Mouse (Mus musculus) G1E (cell line): Measurements from ENCODE around the gene Donson. TPM values are rescaled to one million over a fixed set of nuclear protein-coding genes. Genes with fewer than 3 reads are reported as not detected.

Experiments used
- ATAC-seq: 2 replicates; pipeline ENCODE4 v1.8.0; 2016; ENCODE audit warnings: mild to moderate bottlenecking; ENCODE audit not compliant: insufficient number of reproducible peaks, poor library complexity, low FRiP score, severe bottlenecking; ENCODE audit errors: extremely low read depth
- DNase-seq: peaks from one replicate; pipeline ENCODE4 v3.0.0; 2012; ENCODE audit warnings: low spot score
- H3K27me3 ChIP-seq: 2 replicates; pipeline ENCODE4 v1.6.1; 2012; ENCODE audit warnings: mild to moderate bottlenecking, low read length, inconsistent platforms; ENCODE audit not compliant: insufficient read depth
- H3K36me3 ChIP-seq: replicated peaks from 2 replicates; pipeline ENCODE3; 2012; ENCODE audit warnings: mild to moderate bottlenecking, inconsistent platforms
- H3K4me1 ChIP-seq: 2 replicates; pipeline ENCODE4 v1.6.1; 2012; ENCODE audit warnings: low read depth, low read length, inconsistent platforms, mixed read lengths; ENCODE audit not compliant: insufficient read depth
- H3K4me3 ChIP-seq: 2 replicates; pipeline ENCODE4 v1.5.1; 2012; ENCODE audit warnings: low read depth, mild to moderate bottlenecking, inconsistent platforms, low read length, moderate library complexity, mixed read lengths
- H3K9me3 ChIP-seq: replicated peaks from 2 replicates; pipeline ENCODE4 v1.6.1; 2012; ENCODE audit warnings: inconsistent platforms
- CTCF ChIP-seq: IDR thresholded peaks from 2 replicates; pipeline ENCODE4 v1.5.1; 2012; ENCODE audit warnings: low read depth, low read length, inconsistent platforms, mixed read lengths
- GATA1 ChIP-seq: IDR thresholded peaks from 2 replicates; pipeline ENCODE4 v1.6.1; 2012; ENCODE audit warnings: borderline replicate concordance, low read length, inconsistent platforms, mixed read lengths
- GATA2 ChIP-seq: IDR thresholded peaks from 2 replicates; pipeline ENCODE4 v1.6.1; 2012; ENCODE audit warnings: low read depth, low read length, inconsistent platforms, borderline replicate concordance
- POLR2AphosphoS5 ChIP-seq: IDR thresholded peaks from 2 replicates; pipeline ENCODE4 v1.6.1; 2012; ENCODE audit warnings: low read depth, low read length, inconsistent platforms; ENCODE audit not compliant: insufficient replicate concordance
- TAL1 ChIP-seq: conservative IDR thresholded peaks from 2 replicates; pipeline ENCODE4 v1.6.1; 2012; ENCODE audit warnings: low read depth, low read length, inconsistent platforms, mixed read lengths
- polyA plus RNA-seq: library from polyadenylated mRNA; stranded (reverse); fragments of >175 nt; gene quantifications from 2 replicates; pipeline ENCODE4 v1.2.3, GENCODE M21; 2012
- total RNA-seq, 2 experiments: library from RNA; stranded (forward) in 1 of 2; stranded (reverse) in 1 of 2; fragments of 200-1000 nt in 1 of 2; fragments of >200 nt in 1 of 2; fragmentation: Nextera tagmentation in 1 of 2; gene quantifications; 2 replicates each; pipeline ENCODE4 v1.2.3; 2014 to 2017

The Donson gene
- total and polyA plus RNA-seq, 3 experiments = 18.9 to 80.4 (median 37.6) TPM

GRCm38 (mm10) chr16:91695108-91695755, 6.7 kb upstream of the Donson start:
- H3K27me3 ChIP-seq = no peaks in the 10 kb centered on the region
- DNase-seq = no peak
- peaks cover 72% of the 10 kb centered on the region for H3K36me3 ChIP-seq
- H3K4me3 ChIP-seq = no peak overlapping the region
- no peak for TF ChIP-seq CTCF
- no peak for TF ChIP-seq TAL1
- no peak for TF ChIP-seq GATA1
- no peak for TF ChIP-seq POLR2AphosphoS5
- no peak for TF ChIP-seq GATA2
- peaks cover 20% of the 10 kb centered on the region for H3K4me1 ChIP-seq
- no peak for ATAC-seq
- no peaks in the 10 kb centered on the region for H3K9me3 ChIP-seq

DNA sequence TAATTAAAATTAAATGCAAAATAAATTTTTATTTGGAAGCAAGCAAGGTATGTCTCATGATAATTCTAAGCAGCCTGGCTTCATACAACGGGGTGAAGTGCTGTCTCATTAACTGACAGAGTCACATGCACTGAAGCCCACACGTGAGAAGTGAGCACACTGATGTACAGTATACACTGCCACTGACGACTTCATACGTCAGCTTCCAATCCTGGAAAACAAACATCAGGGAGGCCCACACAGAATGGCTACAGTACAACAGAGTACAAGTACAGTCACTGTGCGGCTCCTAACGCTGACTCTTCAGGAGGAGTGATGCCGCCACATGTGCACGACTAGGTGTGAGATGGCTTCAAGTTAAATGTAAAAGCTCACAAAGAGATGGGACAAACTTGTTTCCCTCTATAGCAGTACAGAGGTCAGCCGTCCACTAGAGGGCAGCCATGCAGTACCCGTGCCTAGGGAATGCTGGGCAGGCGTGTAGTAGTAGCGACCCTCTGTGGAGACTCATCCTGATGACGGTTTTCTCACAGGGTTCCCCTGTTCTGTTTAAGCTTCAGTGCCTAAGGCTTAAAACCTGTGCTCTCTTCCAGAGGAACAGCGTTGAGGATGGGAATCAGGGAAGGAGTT, 6.0 kb upstream of the Donson start:
- peaks cover 26% of the 10 kb centered on the region for H3K4me1 ChIP-seq
- no peaks in the 10 kb centered on the region for H3K9me3 ChIP-seq
- H3K27me3 ChIP-seq = no peaks in the 10 kb centered on the region
- TF ChIP-seq CTCF = peak; percentile 74
- TF ChIP-seq GATA1 = no peak
- ATAC-seq = peak; percentile 77
- no peak overlapping the region for H3K4me3 ChIP-seq
- H3K36me3 ChIP-seq = peaks cover 72% of the 10 kb centered on the region
- peak; percentile 71 for DNase-seq

DNA sequence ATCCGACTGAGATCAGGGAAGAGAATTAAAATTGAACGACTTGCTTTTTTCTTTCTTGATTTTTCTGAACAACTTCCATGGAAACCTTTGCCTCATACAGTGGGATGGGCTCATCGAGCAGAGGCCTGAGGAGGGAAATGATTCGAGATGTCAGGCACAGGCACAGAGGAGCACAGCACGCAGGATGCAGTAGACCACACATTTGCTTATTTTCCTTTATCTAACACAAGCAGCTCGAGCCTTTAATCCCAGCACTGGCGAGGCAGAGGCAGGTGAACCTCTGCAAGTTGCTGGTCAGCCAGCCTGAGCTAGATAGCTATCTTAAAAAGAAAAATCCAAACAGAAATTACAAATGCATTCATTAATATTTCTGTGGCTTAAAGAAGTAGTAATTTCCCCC, 1.2 kb upstream of the Donson start:
- Histone ChIP-seq H3K9me3 (no peaks in the 10 kb centered on the region), H3K4me3 (peak overlapping the region; percentile 93; the same call in 1 of the 2 replicates)

GRCm38 (mm10) chr16:91688023-91688618, 449 bp downstream of the Donson start:
- H3K4me3 ChIP-seq = peak overlapping the region; percentile 93
- peaks cover 63% of the 10 kb centered on the region for H3K36me3 ChIP-seq
- H3K27me3 ChIP-seq = no peaks in the 10 kb centered on the region
- H3K4me1 ChIP-seq = peaks cover 44% of the 10 kb centered on the region
- DNase-seq = peak; percentile 12
- ATAC-seq = no peak
- TF ChIP-seq CTCF = no peak
- TF ChIP-seq GATA2 = no peak
- no peak for TF ChIP-seq GATA1
- no peak for TF ChIP-seq TAL1
- TF ChIP-seq POLR2AphosphoS5 = no peak
- no peaks in the 10 kb centered on the region for H3K9me3 ChIP-seq

More for the DNA sequence above, 1.2 kb upstream of the Donson start:
- Histone ChIP-seq H3K27me3 (no peaks in the 10 kb centered on the region), H3K4me1 (peaks cover 49% of the 10 kb centered on the region), H3K36me3 (peaks cover 59% of the 10 kb centered on the region)
- no peak for TF ChIP-seq GATA2
- TF ChIP-seq TAL1 = peak; percentile 23; the same call in 1 of the 2 replicates
- TF ChIP-seq CTCF = no peak
- no peak for TF ChIP-seq POLR2AphosphoS5
- no peak for TF ChIP-seq GATA1
- ATAC-seq (peak; percentile 46), DNase-seq (no peak)

DNA sequence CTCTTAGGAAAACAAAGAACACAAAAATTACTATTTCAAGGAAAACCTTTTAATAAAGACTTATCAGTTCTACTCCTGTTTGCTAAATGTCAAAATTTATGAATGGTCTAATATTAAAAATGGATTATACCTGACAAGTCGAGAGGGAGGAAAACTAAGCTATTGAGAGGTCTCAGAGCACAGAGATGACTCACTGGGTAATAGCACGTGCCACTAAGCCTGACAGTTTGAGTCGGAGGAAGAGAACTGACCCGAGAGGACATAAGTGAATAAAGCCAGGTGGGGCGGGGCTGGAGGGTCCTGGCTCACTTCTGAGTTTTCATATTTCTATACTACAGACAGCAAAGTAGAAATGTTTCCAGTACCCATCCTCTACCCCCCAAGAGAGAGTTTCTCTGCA, 2.2 kb downstream of the Donson start:
- H3K4me3 ChIP-seq = no peak overlapping the region

DNA sequence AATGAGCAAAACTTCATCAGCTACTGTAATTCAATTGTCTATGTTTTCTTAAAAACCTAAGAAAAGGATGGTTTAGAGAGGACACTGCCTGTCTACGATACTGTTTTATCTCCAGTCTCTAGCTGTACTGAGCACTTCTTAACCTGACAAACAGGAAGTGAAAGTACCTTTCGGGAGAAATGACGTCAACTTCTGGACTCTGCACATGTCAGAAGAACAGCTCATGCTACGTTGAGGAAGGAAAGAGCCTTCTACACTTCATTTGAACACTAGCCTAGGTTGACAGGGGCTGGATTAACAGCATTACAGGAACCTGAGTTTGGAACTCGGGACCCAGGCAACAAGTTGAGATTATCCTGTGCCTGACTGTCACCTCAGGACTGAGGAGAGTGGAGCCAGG, 3.0 kb downstream of the Donson start:
- H3K4me1 ChIP-seq = peaks cover 41% of the 10 kb centered on the region
- no peaks in the 10 kb centered on the region for H3K9me3 ChIP-seq
- H3K36me3 ChIP-seq = peaks cover 70% of the 10 kb centered on the region
- no peak overlapping the region for H3K4me3 ChIP-seq
- TF ChIP-seq CTCF (no peak), TAL1 (no peak), POLR2AphosphoS5 (no peak), GATA1 (no peak), GATA2 (no peak)
- no peak for ATAC-seq
- no peak for DNase-seq
- no peaks in the 10 kb centered on the region for H3K27me3 ChIP-seq

More for the DNA sequence above, 2.2 kb downstream of the Donson start:
- Histone ChIP-seq H3K36me3 (peaks cover 70% of the 10 kb centered on the region), H3K27me3 (no peaks in the 10 kb centered on the region), H3K9me3 (no peaks in the 10 kb centered on the region), H3K4me1 (peaks cover 46% of the 10 kb centered on the region)
- ATAC-seq (no peak), DNase-seq (no peak)
- TF ChIP-seq TAL1 (no peak), POLR2AphosphoS5 (no peak), GATA1 (no peak), CTCF (no peak), GATA2 (no peak)
